Mouse (Mus musculus) erythroblast, embryonic 14.5 days (primary cell): ENCODE results near the gene Tmem74b.

Source experiments
- GATA1 ChIP-seq: IDR thresholded peaks from 2 replicates; pipeline ENCODE4 v1.6.1; 2012; ENCODE audit warnings: low read length, inconsistent platforms, mixed read lengths
- TAL1 ChIP-seq: IDR thresholded peaks from 3 replicates; pipeline ENCODE4 v1.6.1; 2012; ENCODE audit warnings: low read length, inconsistent platforms, mixed read lengths

GRCm38 (mm10) chr2:151738460-151738859 is 36.7 kb downstream of the Tmem74b start:
- TF ChIP-seq GATA1 (no peak), TAL1 (no peak)
